Mouse (Mus musculus): ENCODE data around the gene Cnga4. TPM values are rescaled to one million over a fixed set of nuclear protein-coding genes. Genes with fewer than 3 reads are reported as not detected.
"Not testable (repeated sequence)": the region's sequence is repeated elsewhere in the genome, so short reads cannot be mapped to it uniquely, and the experiment has no call there.

Gene Cnga4
- polyA plus RNA-seq, 2 experiments: 0.05 to 0.12 TPM

DNA sequence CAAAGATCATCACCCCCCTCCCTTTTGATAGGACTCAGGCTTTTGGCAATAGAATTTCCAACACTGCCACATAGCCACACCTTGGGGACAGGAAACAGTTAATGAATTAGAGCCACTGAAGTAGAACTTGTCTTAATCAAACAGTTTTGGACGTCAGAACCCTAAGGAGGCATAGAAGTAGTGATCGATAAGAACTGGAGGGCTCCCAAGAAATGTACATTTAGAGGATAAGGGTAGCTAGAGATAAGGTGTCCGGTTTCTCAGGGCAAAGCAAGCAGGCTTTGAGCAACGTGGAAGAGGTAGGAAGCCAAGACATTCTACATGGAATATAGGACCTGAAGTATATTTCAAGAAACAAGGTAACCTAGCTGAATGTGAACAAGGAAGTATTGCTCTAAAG is 37.1 kb downstream of the Cnga4 start:
- no peak overlapping the region for H3K4me2 ChIP-seq (replicated peaks; ENCODE audit: low read depth, low read length, severe bottlenecking)
- no peak overlapping the region for H3K4me3 ChIP-seq (replicated peaks; ENCODE audit: low read length)
- no peak overlapping the region for H3K27ac ChIP-seq (replicated peaks; ENCODE audit: low read depth, low read length)
- WGBS: 64% methylated on average over 4 of the region's 4 CpGs
- no peaks in the 10 kb centered on the region for H3K9me3 ChIP-seq (ENCODE audit: control insufficient read depth, low read length)
- H3K4me1 ChIP-seq (ENCODE audit: control insufficient read depth, insufficient read depth, low read length): no peaks in the 10 kb centered on the region
- TF ChIP-seq POLR2A (IDR thresholded peaks at IDR 0.05; ENCODE audit: borderline replicate concordance, extremely low read depth, insufficient read depth, insufficient read length): no peak
- DNase-seq (ENCODE audit: low spot score) (no peak), ATAC-seq (ENCODE audit: low FRiP score, low read depth) (no peak)
- no peaks in the 10 kb centered on the region for H3K36me3 ChIP-seq (ENCODE audit: control insufficient read depth, insufficient read depth, low read length)
- H3K27me3 ChIP-seq (ENCODE audit: control insufficient read depth, insufficient read depth, low read length): no peaks in the 10 kb centered on the region
- H3K9ac ChIP-seq (ENCODE audit: low read depth, low read length, severe bottlenecking): no peak overlapping the region

- Histone ChIP-seq H3K4me1 (ENCODE audit: control insufficient read depth, insufficient read depth, low read length) (no peaks in the 10 kb centered on the region), H3K27me3 (ENCODE audit: control insufficient read depth, insufficient read depth, low read length) (no peaks in the 10 kb centered on the region), H3K4me2 (replicated peaks; ENCODE audit: low read depth, low read length, severe bottlenecking) (no peak overlapping the region), H3K27ac (replicated peaks; ENCODE audit: low read depth, low read length) (no peak overlapping the region), H3K4me3 (replicated peaks; ENCODE audit: low read length) (no peak overlapping the region), H3K9ac (ENCODE audit: low read depth, low read length, severe bottlenecking) (no peak overlapping the region), H3K9me3 (ENCODE audit: control insufficient read depth, low read length) (no peaks in the 10 kb centered on the region), H3K36me3 (ENCODE audit: control insufficient read depth, insufficient read depth, low read length) (no peaks in the 10 kb centered on the region)
- ATAC-seq (ENCODE audit: low FRiP score, low read depth) (no peak), DNase-seq (ENCODE audit: low spot score) (no peak)
- TF ChIP-seq POLR2A (IDR thresholded peaks at IDR 0.05; ENCODE audit: borderline replicate concordance, extremely low read depth, insufficient read depth, insufficient read length): no peak
- 65% methylated on average over 3 of the region's 3 CpGs for WGBS
Measured at GRCm38 (mm10) chr7:105445076-105445475, 40.7 kb downstream of the Cnga4 start.

- not testable (repeated sequence) for DNase-seq (ENCODE audit: low spot score); ATAC-seq (ENCODE audit: low FRiP score, low read depth); H3K4me3 ChIP-seq (replicated peaks; ENCODE audit: low read length); H3K4me1 ChIP-seq (ENCODE audit: control insufficient read depth, insufficient read depth, low read length); H3K9me3 ChIP-seq (ENCODE audit: control insufficient read depth, low read length); H3K27ac ChIP-seq (replicated peaks; ENCODE audit: low read depth, low read length); H3K36me3 ChIP-seq (ENCODE audit: control insufficient read depth, insufficient read depth, low read length); H3K9ac ChIP-seq (ENCODE audit: low read depth, low read length, severe bottlenecking); H3K27me3 ChIP-seq (ENCODE audit: control insufficient read depth, insufficient read depth, low read length); H3K4me2 ChIP-seq (replicated peaks; ENCODE audit: low read depth, low read length, severe bottlenecking)
- 84% methylated on average over 4 of the region's 4 CpGs for WGBS
Measured at GRCm38 (mm10) chr7:105453345-105453744, 49.0 kb downstream of the Cnga4 start.

Other genes with a start within 250 kb of the Cnga4 start
- not detected in 2 replicates for gene Olfr684, start 240.9 kb upstream of the Cnga4 start, polyA plus RNA-seq (2012; rRNA removed)
- gene Olfr684, start 240.9 kb upstream of the Cnga4 start, polyA plus RNA-seq (2014; fragmentation: Nextera tagmentation; extraction: Ambion mirVana): not detected in 2 replicates
- not detected in 2 replicates for gene Olfr685, start 218.6 kb upstream of the Cnga4 start, polyA plus RNA-seq (2012; rRNA removed)
- gene Olfr685, start 218.6 kb upstream of the Cnga4 start, polyA plus RNA-seq (2014; fragmentation: Nextera tagmentation; extraction: Ambion mirVana): not detected in 2 replicates
- gene Olfr686, start 197.1 kb upstream of the Cnga4 start, polyA plus RNA-seq (2012; rRNA removed): not detected in 2 replicates
- gene Olfr686, start 197.1 kb upstream of the Cnga4 start, polyA plus RNA-seq (2014; fragmentation: Nextera tagmentation; extraction: Ambion mirVana): not detected in 2 replicates
- gene Olfr688, start 116.5 kb upstream of the Cnga4 start, polyA plus RNA-seq (2012; rRNA removed): not detected in 2 replicates
- not detected in 2 replicates for gene Olfr688, start 116.5 kb upstream of the Cnga4 start, polyA plus RNA-seq (2014; fragmentation: Nextera tagmentation; extraction: Ambion mirVana)
- gene Olfr689, start 93.4 kb upstream of the Cnga4 start, polyA plus RNA-seq (2012; rRNA removed): not detected in 2 replicates
- not detected in 2 replicates for gene Olfr689, start 93.4 kb upstream of the Cnga4 start, polyA plus RNA-seq (2014; fragmentation: Nextera tagmentation; extraction: Ambion mirVana)
- not detected in 2 replicates for gene Olfr690, start 70.5 kb upstream of the Cnga4 start, polyA plus RNA-seq (2012; rRNA removed)
- not detected in 2 replicates for gene Olfr690, start 70.5 kb upstream of the Cnga4 start, polyA plus RNA-seq (2014; fragmentation: Nextera tagmentation; extraction: Ambion mirVana)
- 0.04 TPM in 1 of 2 replicates, not detected in the other for gene Olfr691, start 62.3 kb upstream of the Cnga4 start, polyA plus RNA-seq (2012; rRNA removed)
- not detected in 2 replicates for gene Olfr691, start 62.3 kb upstream of the Cnga4 start, polyA plus RNA-seq (2014; fragmentation: Nextera tagmentation; extraction: Ambion mirVana)
- gene Olfr692, start 36.3 kb upstream of the Cnga4 start, polyA plus RNA-seq (2012; rRNA removed): not detected in 2 replicates
- not detected in 2 replicates for gene Olfr692, start 36.3 kb upstream of the Cnga4 start, polyA plus RNA-seq (2014; fragmentation: Nextera tagmentation; extraction: Ambion mirVana)
- not detected in 2 replicates for gene Gm5901, start 29.5 kb upstream of the Cnga4 start, polyA plus RNA-seq (2012; rRNA removed)
- not detected in 2 replicates for gene Gm5901, start 29.5 kb upstream of the Cnga4 start, polyA plus RNA-seq (2014; fragmentation: Nextera tagmentation; extraction: Ambion mirVana)
- 45.7 and 58.7 TPM in 2 replicates for gene Fam160a2, start 4.5 kb upstream of the Cnga4 start, polyA plus RNA-seq (2012; rRNA removed)
- gene Fam160a2, start 4.5 kb upstream of the Cnga4 start, polyA plus RNA-seq (2014; fragmentation: Nextera tagmentation; extraction: Ambion mirVana): 39.3 and 41.2 TPM in 2 replicates
- gene Cckbr, start 21.2 kb downstream of the Cnga4 start, polyA plus RNA-seq (2012; rRNA removed): 0.03 TPM in 1 of 2 replicates, not detected in the other
- not detected in 2 replicates for gene Cckbr, start 21.2 kb downstream of the Cnga4 start, polyA plus RNA-seq (2014; fragmentation: Nextera tagmentation; extraction: Ambion mirVana)
- gene Cavin3, start 77.7 kb downstream of the Cnga4 start, polyA plus RNA-seq (2012; rRNA removed): 60.5 and 65.0 TPM in 2 replicates
- gene Cavin3, start 77.7 kb downstream of the Cnga4 start, polyA plus RNA-seq (2014; fragmentation: Nextera tagmentation; extraction: Ambion mirVana): 104 and 113 TPM in 2 replicates
- 33.7 and 45.5 TPM in 2 replicates for gene Smpd1, start 149.8 kb downstream of the Cnga4 start, polyA plus RNA-seq (2012; rRNA removed)
- gene Smpd1, start 149.8 kb downstream of the Cnga4 start, polyA plus RNA-seq (2014; fragmentation: Nextera tagmentation; extraction: Ambion mirVana): 49.5 and 52.3 TPM in 2 replicates
- gene Apbb1, start 177.1 kb downstream of the Cnga4 start, polyA plus RNA-seq (2012; rRNA removed): 55.1 and 80.3 TPM in 2 replicates
- 30.3 and 34.5 TPM in 2 replicates for gene Apbb1, start 177.1 kb downstream of the Cnga4 start, polyA plus RNA-seq (2014; fragmentation: Nextera tagmentation; extraction: Ambion mirVana)
- gene Hpx, start 195.6 kb downstream of the Cnga4 start, polyA plus RNA-seq (2012; rRNA removed): 0.96 and 1.1 TPM in 2 replicates
- 0.26 TPM in 1 of 2 replicates, not detected in the other for gene Hpx, start 195.6 kb downstream of the Cnga4 start, polyA plus RNA-seq (2014; fragmentation: Nextera tagmentation; extraction: Ambion mirVana)
- gene Trim3, start 229.0 kb downstream of the Cnga4 start, polyA plus RNA-seq (2012; rRNA removed): 68.3 and 77.4 TPM in 2 replicates
- gene Trim3, start 229.0 kb downstream of the Cnga4 start, polyA plus RNA-seq (2014; fragmentation: Nextera tagmentation; extraction: Ambion mirVana): 35.1 and 37.0 TPM in 2 replicates
- 136 and 176 TPM in 2 replicates for gene Timm10b, start 235.5 kb downstream of the Cnga4 start, polyA plus RNA-seq (2012; rRNA removed)
- 176 and 202 TPM in 2 replicates for gene Timm10b, start 235.5 kb downstream of the Cnga4 start, polyA plus RNA-seq (2014; fragmentation: Nextera tagmentation; extraction: Ambion mirVana)
- gene Arfip2, start 235.8 kb downstream of the Cnga4 start, polyA plus RNA-seq (2012; rRNA removed): 181 and 182 TPM in 2 replicates
- gene Arfip2, start 235.8 kb downstream of the Cnga4 start, polyA plus RNA-seq (2014; fragmentation: Nextera tagmentation; extraction: Ambion mirVana): 106 and 110 TPM in 2 replicates
- 173 and 186 TPM in 2 replicates for gene Gm45799, start 236.0 kb downstream of the Cnga4 start, polyA plus RNA-seq (2012; rRNA removed)
- gene Gm45799, start 236.0 kb downstream of the Cnga4 start, polyA plus RNA-seq (2014; fragmentation: Nextera tagmentation; extraction: Ambion mirVana): 37.8 and 40.4 TPM in 2 replicates
- gene Dnhd1, start 246.3 kb downstream of the Cnga4 start, polyA plus RNA-seq (2012; rRNA removed): 10.9 and 12.1 TPM in 2 replicates
- gene Dnhd1, start 246.3 kb downstream of the Cnga4 start, polyA plus RNA-seq (2014; fragmentation: Nextera tagmentation; extraction: Ambion mirVana): 1.4 and 1.8 TPM in 2 replicates